Comparison of ENCODE assay signal across 8 mouse cellular contexts in the genomic region with DNA sequence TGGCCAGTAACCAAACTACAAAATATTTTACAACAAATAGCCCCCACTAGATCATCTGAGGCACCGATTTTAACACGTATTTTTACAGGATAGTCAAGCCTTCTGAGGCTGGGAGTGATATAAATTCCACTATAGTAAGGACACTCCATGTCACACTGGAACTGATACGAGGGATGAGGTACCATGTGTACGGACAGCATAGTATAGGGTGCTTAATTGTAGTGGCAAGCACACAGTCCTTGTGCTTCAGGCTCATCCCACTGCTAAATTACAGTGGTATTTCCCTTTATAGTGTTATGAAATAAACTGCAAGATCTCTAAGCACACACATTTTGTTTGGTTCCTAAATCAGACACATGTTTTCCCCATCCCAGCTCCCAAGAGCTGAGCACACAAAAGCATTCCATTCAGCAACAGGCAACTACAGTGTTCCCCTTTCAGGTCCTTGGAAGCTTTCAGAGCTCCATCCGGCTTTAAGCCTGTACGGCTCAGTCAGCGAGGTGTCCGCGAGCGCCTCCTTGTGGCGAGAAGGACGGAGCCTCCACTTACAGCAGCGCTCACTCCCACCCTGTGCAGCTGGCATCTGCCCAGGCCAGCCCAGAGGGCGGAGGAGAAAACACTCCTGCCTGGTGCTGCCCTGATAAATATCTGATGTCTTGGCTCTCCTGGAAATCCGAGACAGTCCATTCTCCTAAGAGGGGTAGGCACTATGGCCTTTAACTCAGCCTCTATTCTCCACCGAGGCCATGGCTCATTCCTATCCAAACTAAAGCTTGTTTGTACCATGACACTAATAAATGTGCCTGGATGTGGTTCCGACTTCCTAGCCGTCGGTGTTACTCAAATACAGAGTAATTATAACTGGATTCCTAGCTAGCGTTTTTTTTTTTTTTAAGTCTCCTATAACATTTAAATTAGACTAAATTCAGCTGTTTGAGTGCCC.
DNase-seq lines count a peak whose midpoint lies in the region; ATAC-seq and TF ChIP-seq lines count a peak whose summit lies in the region.

No protein-coding gene starts in this region.

- peak; percentile 84 for ATAC-seq in embryonic facial prominence, embryonic 13.5 days (ENCODE audit: insufficient number of reproducible peaks, insufficient read depth, low FRiP score, low TSS enrichment, low read depth)
- ATAC-seq in heart, postnatal 0 days (ENCODE audit: insufficient read depth, low read depth) = peak; percentile 77

- peak overlapping the region; percentile 20; the same call in 1 of the 2 replicates for H3K4me2 ChIP-seq in embryonic facial prominence, embryonic 13.5 days
- no peak overlapping the region for H3K4me2 ChIP-seq in heart, postnatal 0 days (ENCODE audit: low read depth, low read length)

- no peak overlapping the region for H3K27ac ChIP-seq in thymus, adult 2 months (ENCODE audit: control insufficient read depth, insufficient read depth, low read length)
- no peak overlapping the region for H3K27ac ChIP-seq in embryonic facial prominence, embryonic 13.5 days
- H3K27ac ChIP-seq in heart, postnatal 0 days (ENCODE audit: low read depth) = no peak overlapping the region

- TF ChIP-seq CTCF in thymus, adult 2 months (IDR thresholded peaks at IDR 0.05; ENCODE audit: borderline replicate concordance, control insufficient read depth, extremely low read depth, insufficient read depth, low read length, poor library complexity) = no peak
- TF ChIP-seq CTCF in heart, postnatal 0 days (IDR thresholded peaks at IDR 0.05; ENCODE audit: low read depth) = peak; percentile 73

- no peak for TF ChIP-seq POLR2A in thymus, adult 2 months (IDR thresholded peaks at IDR 0.05; ENCODE audit: control insufficient read depth, extremely low read depth, insufficient read depth, low read length, poor library complexity)

- no peaks in the 10 kb centered on the region for H3K4me1 ChIP-seq in thymus, adult 2 months (replicated peaks; ENCODE audit: control insufficient read depth, insufficient read depth, low read length)
- H3K4me1 ChIP-seq in embryonic facial prominence, embryonic 13.5 days = peaks cover 18% of the 10 kb centered on the region
- no peaks in the 10 kb centered on the region for H3K4me1 ChIP-seq in heart, postnatal 0 days (ENCODE audit: control insufficient read depth, insufficient read depth)

- H3K9me3 ChIP-seq in embryonic facial prominence, embryonic 13.5 days = no peaks in the 10 kb centered on the region
- no peaks in the 10 kb centered on the region for H3K9me3 ChIP-seq in heart, postnatal 0 days (replicated peaks; ENCODE audit: control insufficient read depth, low read length)

- 44% methylated on average over 20 of the region's 20 CpGs for WGBS in thymus, adult 2 months
- 28% methylated on average over 20 of the region's 20 CpGs for WGBS in embryonic facial prominence, embryonic 13.5 days
- 36% methylated on average over 20 of the region's 20 CpGs for WGBS in heart, postnatal 0 days

- no peaks in the 10 kb centered on the region for H3K36me3 ChIP-seq in thymus, adult 2 months (ENCODE audit: control insufficient read depth, insufficient read depth, low read length)
- H3K36me3 ChIP-seq in embryonic facial prominence, embryonic 13.5 days = no peaks in the 10 kb centered on the region
- no peaks in the 10 kb centered on the region for H3K36me3 ChIP-seq in heart, postnatal 0 days (replicated peaks; ENCODE audit: control insufficient read depth, insufficient read depth, low read length)

- TF ChIP-seq EP300 in heart, postnatal 0 days (IDR thresholded peaks at IDR 0.05; ENCODE audit: low read depth) = no peak

- no peak overlapping the region for H3K4me3 ChIP-seq in thymus, adult 2 months (ENCODE audit: control insufficient read depth, insufficient read depth, low read length)
- no peak overlapping the region for H3K4me3 ChIP-seq in embryonic facial prominence, embryonic 13.5 days
- H3K4me3 ChIP-seq in heart, postnatal 0 days (ENCODE audit: low read depth, low read length) = no peak overlapping the region

- DNase-seq in thymus, adult 2 months = peak; percentile 3
- DNase-seq in thymus, adult 18-20 months = no peak
- peak; percentile 36 for DNase-seq in heart, postnatal 0 days (ENCODE audit: low spot score)
- peak; percentile 61 to 89 for DNase-seq in kidney, postnatal 36 days
- peak; percentile 37 to 39 for DNase-seq in lung, adult 18-20 months
- peak; percentile 83 for DNase-seq in ovary, postnatal 36 days (ENCODE audit: low spot score)
- peak; percentile 64 for DNase-seq in urinary bladder, postnatal 25 days (ENCODE audit: low spot score)

- no peak overlapping the region for H3K9ac ChIP-seq in embryonic facial prominence, embryonic 13.5 days
- no peak overlapping the region for H3K9ac ChIP-seq in heart, postnatal 0 days (replicated peaks; ENCODE audit: low read depth, low read length)

- no peaks in the 10 kb centered on the region for H3K27me3 ChIP-seq in thymus, adult 2 months (ENCODE audit: control insufficient read depth, insufficient read depth, low read length)
- H3K27me3 ChIP-seq in embryonic facial prominence, embryonic 13.5 days = no peaks in the 10 kb centered on the region
- H3K27me3 ChIP-seq in heart, postnatal 0 days (ENCODE audit: control insufficient read depth, insufficient read depth, low read length) = no peaks in the 10 kb centered on the region

Comparison
In these comparisons a context has a peak if more than half of its experiments do, and no peak if none do; other contexts are left out.
1. DNase-seq: peak in thymus, adult 2 months (single experiment), heart, postnatal 0 days (single experiment), kidney, postnatal 36 days (2 of 2), lung, adult 18-20 months (2 of 2), ovary, postnatal 36 days (single experiment) and urinary bladder, postnatal 25 days (single experiment); none in thymus, adult 18-20 months (0 of 2).